Mouse (Mus musculus) heart, adult 2 months (tissue): ENCODE measurements around the gene Kcnj14.

ENCODE experiments used
- EP300 ChIP-seq: fragments of 200-500 bp; IDR thresholded peaks from 2 replicates; pipeline ENCODE4 v1.6.1; 2011; ENCODE audit warnings: low read depth, low read length, control low read depth; ENCODE audit not compliant: insufficient read depth
- POLR2A ChIP-seq: fragments of 200-500 bp; IDR thresholded peaks from 2 replicates; pipeline ENCODE4 v1.6.1; 2011; ENCODE audit warnings: mild to moderate bottlenecking, low read depth, low read length, control low read depth; ENCODE audit not compliant: insufficient read depth

- TF ChIP-seq EP300 (no peak), POLR2A (no peak)
Observed at GRCm38 (mm10) chr7:45782271-45782670, 42.3 kb downstream of the Kcnj14 start.
